Mouse (Mus musculus) right cerebral cortex, adult 18-20 months (tissue): ENCODE measurements at regions not wholly inside any gene's neighbourhood (a gene's known extent, or its start where the extent isn't known, plus 50 kb on each side); places are given as distances from the start of the nearest gene placed in this dataset.

Experiments
- DNase-seq: peaks from one replicate; pipeline ENCODE4 v3.0.0; 2022; ENCODE audit warnings: mixed read lengths

- no peak for DNase-seq
Measured at GRCm38 (mm10) chr5:35221451-35222305, 56.4 kb upstream of the Adra2c start.

GRCm38 (mm10) chr5:35216271-35216670, 61.8 kb upstream of the Adra2c start:
- DNase-seq, result no peak

- peak; percentile 54 for DNase-seq
Measured at GRCm38 (mm10) chr5:35215480-35216195, 62.5 kb upstream of the Adra2c start.

- peak; percentile 24 for DNase-seq
Measured at GRCm38 (mm10) chr5:35215007-35215406, 63.1 kb upstream of the Adra2c start.

GRCm38 (mm10) chr5:35209348-35209747, 68.8 kb upstream of the Adra2c start:
- no peak for DNase-seq

GRCm38 (mm10) chr5:35204049-35204448, 74.1 kb upstream of the Adra2c start:
- no peak for DNase-seq

DNA sequence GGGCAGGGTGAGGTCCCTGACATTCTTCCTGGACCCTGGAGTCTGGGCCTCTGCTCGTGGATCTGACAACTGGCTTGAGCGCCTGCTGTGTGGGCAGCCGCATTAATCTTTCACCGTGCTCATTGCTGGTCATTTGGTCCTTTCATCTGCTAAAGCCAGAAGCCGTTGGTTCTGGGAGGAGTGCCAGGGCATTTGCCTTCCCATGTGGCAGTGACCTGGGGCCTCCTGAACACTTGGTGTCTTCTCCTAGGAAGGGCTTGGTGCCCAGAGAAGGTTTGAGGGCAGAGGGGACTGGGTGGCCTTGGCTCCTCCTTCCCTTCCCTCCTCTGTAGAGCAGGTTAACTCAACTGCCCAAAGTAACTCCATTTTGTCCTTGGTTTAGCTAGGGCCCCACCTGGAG, 79.7 kb upstream of the Adra2c start:
- no peak for DNase-seq

DNA sequence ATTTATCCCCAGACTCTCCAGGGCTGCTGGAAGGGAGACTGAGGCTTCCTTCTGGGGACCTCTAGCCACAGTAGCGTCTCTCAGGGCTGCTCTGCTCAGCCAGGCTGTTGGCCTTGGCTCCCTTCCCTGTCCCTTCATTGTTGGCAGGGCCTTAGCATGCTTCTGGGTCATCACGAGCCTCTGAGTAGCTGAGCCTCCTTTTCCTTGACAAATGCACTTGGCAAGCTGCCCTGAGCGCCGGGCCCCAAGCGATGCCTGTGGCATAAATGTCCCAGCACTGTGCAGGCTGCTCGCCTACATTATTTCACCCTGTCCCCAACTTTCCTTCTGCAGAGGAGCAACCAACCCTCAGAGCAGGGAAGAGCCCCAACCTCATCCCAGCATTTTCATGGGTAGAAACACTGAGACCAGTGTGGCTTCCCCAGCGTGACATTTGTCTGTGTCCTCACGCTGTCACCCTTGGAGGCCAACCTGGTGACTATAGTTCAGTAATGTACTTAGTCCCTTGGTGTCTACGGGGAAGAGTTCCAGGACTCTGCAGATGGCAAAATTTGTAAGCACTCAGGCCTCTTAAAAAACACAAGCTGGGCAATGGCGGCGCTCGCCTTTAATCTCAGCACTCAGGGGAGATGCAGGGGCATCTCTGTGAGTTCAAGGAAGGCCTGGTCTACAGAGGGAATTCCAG, 83.7 kb upstream of the Lrpap1 start:
- peak; percentile 80 for DNase-seq

GRCm38 (mm10) chr5:35185826-35186225, 80.3 kb upstream of the Lrpap1 start:
- DNase-seq, result no peak

DNA sequence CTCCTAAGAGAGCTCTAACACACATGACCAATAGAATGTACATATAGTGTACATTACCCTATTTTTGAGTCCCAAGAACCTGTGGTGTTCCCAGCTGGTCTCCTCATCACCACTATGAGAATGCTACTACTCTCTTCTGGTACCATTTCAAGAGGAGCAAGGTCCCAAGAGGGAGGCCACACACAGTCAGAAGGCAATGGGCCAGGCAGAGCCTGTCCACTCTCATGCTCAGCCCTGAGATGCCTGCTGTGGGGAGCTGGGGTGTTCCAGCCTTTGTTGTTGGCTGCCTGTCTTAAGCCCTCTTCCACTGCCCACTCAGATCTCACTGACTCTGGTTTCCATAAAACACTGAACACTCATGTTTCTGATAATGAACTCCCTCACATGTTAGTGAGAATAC, 79.7 kb upstream of the Lrpap1 start:
- no peak for DNase-seq

DNA sequence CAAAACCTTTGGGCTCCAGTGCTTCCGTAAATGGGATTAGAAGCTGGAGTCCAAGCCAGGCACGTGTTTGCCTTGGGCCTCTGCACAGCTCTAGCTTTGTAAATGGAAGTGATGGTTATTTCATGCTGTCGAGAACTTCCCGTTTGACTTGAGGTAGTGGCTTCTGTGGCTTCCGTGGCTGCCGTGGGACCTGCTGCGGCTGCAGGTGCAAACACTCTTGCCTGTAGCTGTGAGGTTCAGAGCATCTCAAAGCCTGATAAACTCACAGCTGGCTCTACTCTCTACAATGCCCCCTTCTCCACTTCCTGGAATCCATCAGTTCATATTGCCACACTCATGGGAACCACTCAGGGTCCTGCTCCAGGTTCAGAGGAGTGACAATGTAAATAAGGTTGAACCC, 77.9 kb upstream of the Lrpap1 start:
- DNase-seq, result no peak

DNA sequence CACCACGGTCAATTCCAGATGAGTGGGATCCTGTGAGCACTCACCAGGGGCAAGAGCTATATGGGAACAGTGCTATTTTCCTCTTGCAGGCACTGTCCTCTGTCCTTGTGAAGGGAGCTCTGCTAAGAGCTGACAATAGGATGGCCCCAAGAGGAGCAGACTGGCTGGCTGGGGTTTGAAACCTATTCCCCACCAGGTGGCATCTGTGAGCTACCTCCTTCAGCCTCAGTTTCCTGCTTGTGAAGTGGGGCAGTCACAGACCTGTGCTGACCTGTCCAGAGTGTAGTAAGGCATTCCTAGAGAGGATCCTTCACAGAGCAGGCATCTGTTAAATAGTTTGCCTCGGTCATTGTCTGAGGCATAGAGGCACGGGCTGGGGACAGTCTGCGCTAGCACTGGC, 71.8 kb upstream of the Lrpap1 start:
- DNase-seq, result peak; percentile 17

DNA sequence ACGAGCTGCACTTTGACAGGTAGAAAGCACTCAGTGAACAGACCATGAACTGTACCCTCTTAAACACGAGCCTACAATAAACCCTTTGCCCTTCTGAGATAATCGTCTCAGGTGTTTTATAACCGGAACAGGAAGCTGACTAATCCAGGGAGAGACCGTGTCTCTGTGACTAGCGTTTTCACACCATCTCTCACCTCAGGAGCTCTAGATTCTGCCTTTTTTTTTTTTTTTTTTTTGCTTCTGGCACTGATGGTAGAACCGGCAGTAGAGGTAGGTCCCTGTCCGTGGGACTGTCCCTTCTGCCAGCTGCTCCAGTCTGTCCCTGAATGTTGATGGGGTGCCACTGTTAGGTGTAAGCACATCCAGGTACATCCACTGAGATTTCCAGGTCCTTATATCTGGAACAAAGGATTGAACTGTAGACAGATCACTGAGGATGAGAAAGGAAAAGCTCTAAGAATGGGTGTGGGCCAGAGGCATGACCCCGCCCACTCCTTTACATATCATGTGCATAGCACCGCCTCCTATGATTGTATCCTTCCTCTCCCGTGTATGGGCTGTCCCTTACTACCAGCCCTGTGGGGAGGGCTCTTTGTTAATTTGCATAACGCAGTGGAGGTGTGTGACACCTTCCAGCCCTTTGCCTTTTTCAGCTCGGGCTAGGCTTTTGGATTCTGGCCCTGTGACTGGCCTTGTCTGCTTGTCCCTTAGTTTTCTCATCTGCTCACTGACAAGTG, 70.7 kb upstream of the Lrpap1 start:
- DNase-seq, result no peak

- no peak for DNase-seq
Measured at GRCm38 (mm10) chr5:35174318-35174717, 68.8 kb upstream of the Lrpap1 start.

- DNase-seq, result no peak
Measured at GRCm38 (mm10) chr5:35171336-35171735, 65.8 kb upstream of the Lrpap1 start.

- DNase-seq, result no peak
Measured at GRCm38 (mm10) chr5:35170369-35171130, 65.0 kb upstream of the Lrpap1 start.

GRCm38 (mm10) chr5:35169614-35170293, 64.2 kb upstream of the Lrpap1 start:
- DNase-seq, result no peak

DNA sequence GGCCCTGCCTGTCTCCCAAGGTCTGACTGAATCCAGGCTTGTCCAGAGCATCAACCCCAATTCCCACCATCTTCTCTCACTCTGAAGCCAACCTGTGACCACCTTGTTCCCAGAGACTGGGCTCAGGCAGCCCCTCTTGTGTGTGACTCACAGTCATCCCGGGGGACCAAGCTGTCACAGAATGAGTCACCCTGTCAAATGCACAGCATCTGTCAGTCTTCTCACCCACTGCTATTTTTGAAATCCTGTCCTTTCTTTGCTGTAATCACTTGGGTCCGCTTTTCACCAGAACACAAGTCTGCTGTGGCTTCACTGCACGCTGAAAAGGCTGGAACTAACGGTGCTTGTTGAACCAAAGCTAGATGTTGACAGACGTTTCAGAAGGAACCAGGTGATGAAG, 63.3 kb upstream of the Lrpap1 start:
- DNase-seq, result peak; percentile 18

DNA sequence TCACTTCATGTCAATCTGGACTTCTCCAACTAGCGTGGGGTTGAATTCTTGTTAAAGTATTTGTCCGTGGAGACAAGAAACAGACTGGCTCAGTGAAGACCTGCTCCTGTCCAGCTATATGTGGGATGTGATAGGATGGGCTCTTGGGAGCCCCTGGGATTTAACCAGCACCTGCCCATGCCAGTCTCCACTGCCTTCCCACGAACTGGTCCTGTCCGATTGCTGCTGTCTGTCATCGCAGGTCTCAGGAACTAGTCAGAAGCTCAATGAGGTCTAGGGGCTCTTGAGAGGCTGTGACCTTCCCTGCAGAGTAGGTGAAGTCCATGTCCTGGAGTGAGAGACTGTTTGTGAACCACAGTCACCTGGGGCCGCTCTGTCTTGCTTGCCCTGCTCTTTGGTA, 62.8 kb upstream of the Lrpap1 start:
- DNase-seq, result no peak

DNA sequence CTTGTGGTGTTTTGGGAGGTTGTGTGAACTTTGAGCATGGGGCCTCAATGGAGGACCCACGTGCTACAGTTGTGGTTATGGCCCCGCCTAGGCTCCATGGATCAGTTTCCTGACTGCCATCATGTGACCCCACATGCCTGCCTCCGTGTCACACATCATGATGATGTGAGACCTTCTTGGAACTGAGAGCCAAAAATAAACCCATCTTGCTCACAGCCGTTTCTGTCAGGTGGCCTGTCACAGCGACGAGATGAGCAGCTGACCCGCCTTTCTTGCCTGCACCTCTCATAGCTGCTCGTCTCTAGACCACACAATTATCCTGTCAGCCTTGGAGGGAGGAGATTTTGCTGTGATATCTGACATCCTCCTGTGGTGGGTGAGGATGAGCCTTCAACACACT, 60.4 kb upstream of the Lrpap1 start:
- DNase-seq, result no peak

GRCm38 (mm10) chr5:35165459-35165858, 59.9 kb upstream of the Lrpap1 start:
- DNase-seq, result no peak

- no peak for DNase-seq
Measured at GRCm38 (mm10) chr5:35162607-35163006, 57.0 kb upstream of the Lrpap1 start.
